Mouse (Mus musculus) cerebellum, adult 11 months (tissue): Measurements from ENCODE around the gene Cd72.

Experiments
- DNase-seq: peaks from one replicate; pipeline ENCODE4 v3.0.0; 2022

The Cd72 gene

DNA sequence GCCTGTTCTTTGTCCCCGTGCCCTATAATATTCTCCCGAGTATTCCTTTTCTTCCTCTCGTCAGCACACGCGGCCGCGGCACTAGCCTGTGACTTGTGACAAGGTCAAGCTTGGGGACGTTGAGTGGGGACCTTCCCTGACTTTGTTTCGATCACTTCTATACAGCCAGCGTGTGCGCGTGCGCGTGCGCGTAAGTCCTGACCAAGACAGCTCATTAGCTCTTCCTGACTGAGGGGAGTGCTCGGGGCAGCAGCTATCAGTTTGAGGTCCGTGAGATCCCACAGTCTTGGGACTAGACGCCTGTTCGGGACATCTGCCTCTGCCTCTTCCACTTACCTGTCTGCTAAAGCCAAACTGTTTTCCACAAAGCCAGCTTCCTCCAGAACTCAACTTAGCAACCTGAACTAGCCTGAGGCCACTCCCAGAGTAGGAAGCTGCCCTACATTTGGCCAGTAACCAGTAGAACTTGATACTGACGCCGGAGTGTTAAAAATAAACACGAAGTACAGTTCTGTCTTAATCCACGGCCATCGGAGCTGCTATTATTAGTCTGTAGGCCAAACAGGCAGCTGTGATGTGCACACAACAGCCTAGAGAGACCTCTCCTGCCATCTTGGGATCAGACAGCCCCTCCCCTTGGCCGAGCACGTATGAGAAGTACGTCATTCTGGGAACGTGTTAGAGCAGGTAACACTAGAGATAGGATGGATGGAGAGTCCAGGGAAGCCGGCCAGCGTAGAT lies 54.9 kb downstream of the Cd72 start:
- DNase-seq: no peak

DNA sequence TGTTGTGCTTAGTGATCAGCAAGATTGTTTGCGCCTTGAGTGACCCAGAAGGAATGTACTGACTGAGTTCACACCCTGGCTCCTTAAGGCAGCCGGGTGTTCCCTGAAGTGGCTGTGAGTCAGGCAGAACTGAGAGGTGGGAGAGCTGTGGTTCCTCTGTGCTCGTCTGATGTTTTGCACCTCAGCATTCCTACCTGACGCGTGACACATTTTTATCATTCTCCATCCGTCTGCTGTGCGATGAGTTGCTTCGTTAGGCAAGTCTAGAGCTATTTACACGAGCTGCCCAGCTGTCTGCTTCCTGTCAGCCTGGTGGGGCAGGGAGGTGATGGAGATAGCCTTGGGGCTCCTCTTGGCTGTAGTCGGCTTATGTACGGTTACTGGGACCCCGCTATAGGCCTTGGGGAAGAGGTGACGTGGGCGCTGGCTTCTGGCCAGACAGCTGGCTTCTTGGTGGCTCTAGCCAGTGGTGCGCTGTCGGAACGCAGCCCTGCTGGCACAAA lies 55.5 kb downstream of the Cd72 start:
- no peak for DNase-seq

GRCm38 (mm10) chr4:43398014-43398413 lies 56.4 kb downstream of the Cd72 start:
- no peak for DNase-seq
